Mouse (Mus musculus): ENCODE measurements at regions not wholly inside any gene's neighbourhood (a gene's known extent, or its start where the extent isn't known, plus 50 kb on each side); places are given as distances from the start of the nearest gene placed in this dataset.
A peak's percentile ranks its signal among the peaks of the same experiment; 100 is the strongest.

GRCm38 (mm10) chr19:14740936-14741335, 143.1 kb upstream of the Tle4 start:
- H3K9ac ChIP-seq (ENCODE audit: low read length): no peak overlapping the region
- H3K4me3 ChIP-seq (ENCODE audit: low read depth, low read length): no peak overlapping the region
- no peaks in the 10 kb centered on the region for H3K9me3 ChIP-seq (ENCODE audit: control insufficient read depth, low read length)
- ATAC-seq (ENCODE audit: low FRiP score, low TSS enrichment) (no peak), DNase-seq (ENCODE audit: low spot score) (no peak)
- H3K27me3 ChIP-seq (ENCODE audit: control insufficient read depth, insufficient read depth, low read length): no peaks in the 10 kb centered on the region
- H3K4me2 ChIP-seq (replicated peaks; ENCODE audit: low read depth): no peak overlapping the region
- WGBS: 85% methylated on average over 1 of the region's 1 CpGs
- no peaks in the 10 kb centered on the region for H3K36me3 ChIP-seq (ENCODE audit: control insufficient read depth, insufficient read depth, low read length)
- TF ChIP-seq CTCF (IDR thresholded peaks at IDR 0.05; ENCODE audit: low read depth) (no peak), EP300 (optimal IDR thresholded peaks at IDR 0.05) (no peak)
- no peaks in the 10 kb centered on the region for H3K4me1 ChIP-seq (replicated peaks; ENCODE audit: control insufficient read depth, insufficient read depth)
- H3K27ac ChIP-seq (replicated peaks): no peak overlapping the region

DNA sequence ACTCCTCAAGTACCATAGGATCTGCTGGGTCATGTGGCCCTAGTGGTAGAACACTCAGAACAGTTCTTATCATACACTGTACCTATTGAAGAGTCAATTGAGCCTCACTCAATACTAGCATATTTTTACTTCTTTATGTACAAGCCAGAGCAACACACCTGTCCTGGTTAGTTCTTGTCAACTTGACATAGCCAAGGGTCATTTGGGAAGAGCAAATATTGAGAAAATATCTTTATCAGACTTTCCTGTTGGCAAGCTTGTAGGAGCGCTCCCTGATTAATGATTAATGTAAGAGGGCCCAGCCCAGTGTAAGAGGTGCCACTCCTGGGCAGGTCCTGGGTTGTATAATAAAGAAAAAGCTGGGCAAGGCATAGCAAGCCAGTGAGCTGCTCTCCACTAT, 142.3 kb upstream of the Tle4 start:
- DNase-seq (ENCODE audit: low spot score) (peak; percentile 66), ATAC-seq (ENCODE audit: low FRiP score, low TSS enrichment) (peak; percentile 98)
- H3K4me3 ChIP-seq (ENCODE audit: low read depth, low read length): no peak overlapping the region
- no peaks in the 10 kb centered on the region for H3K27me3 ChIP-seq (ENCODE audit: control insufficient read depth, insufficient read depth, low read length)
- no peak overlapping the region for H3K27ac ChIP-seq (replicated peaks)
- WGBS: 62% methylated on average over 1 of the region's 1 CpGs
- TF ChIP-seq CTCF (IDR thresholded peaks at IDR 0.05; ENCODE audit: low read depth): no peak
- peak; percentile 46 for TF ChIP-seq EP300 (optimal IDR thresholded peaks at IDR 0.05)
- no peaks in the 10 kb centered on the region for H3K4me1 ChIP-seq (replicated peaks; ENCODE audit: control insufficient read depth, insufficient read depth)
- no peak overlapping the region for H3K9ac ChIP-seq (ENCODE audit: low read length)
- H3K9me3 ChIP-seq (ENCODE audit: control insufficient read depth, low read length): no peaks in the 10 kb centered on the region
- no peaks in the 10 kb centered on the region for H3K36me3 ChIP-seq (ENCODE audit: control insufficient read depth, insufficient read depth, low read length)
- no peak overlapping the region for H3K4me2 ChIP-seq (replicated peaks; ENCODE audit: low read depth)

- ATAC-seq (ENCODE audit: low FRiP score, low TSS enrichment): no peak
- Histone ChIP-seq H3K9me3 (ENCODE audit: control insufficient read depth, low read length) (no peaks in the 10 kb centered on the region), H3K27me3 (ENCODE audit: control insufficient read depth, insufficient read depth, low read length) (no peaks in the 10 kb centered on the region), H3K9ac (ENCODE audit: low read length) (no peak overlapping the region), H3K4me3 (ENCODE audit: low read depth, low read length) (no peak overlapping the region), H3K4me1 (replicated peaks; ENCODE audit: control insufficient read depth, insufficient read depth) (no peaks in the 10 kb centered on the region), H3K4me2 (replicated peaks; ENCODE audit: low read depth) (no peak overlapping the region), H3K36me3 (ENCODE audit: control insufficient read depth, insufficient read depth, low read length) (no peaks in the 10 kb centered on the region), H3K27ac (replicated peaks) (no peak overlapping the region)
- DNase-seq (ENCODE audit: low spot score): no peak
- WGBS: 97% methylated on average over 1 of the region's 1 CpGs
- TF ChIP-seq EP300 (optimal IDR thresholded peaks at IDR 0.05): no peak
- no peak for TF ChIP-seq CTCF (IDR thresholded peaks at IDR 0.05; ENCODE audit: low read depth)
Measured at GRCm38 (mm10) chr19:14736514-14736913, 138.7 kb upstream of the Tle4 start.

DNA sequence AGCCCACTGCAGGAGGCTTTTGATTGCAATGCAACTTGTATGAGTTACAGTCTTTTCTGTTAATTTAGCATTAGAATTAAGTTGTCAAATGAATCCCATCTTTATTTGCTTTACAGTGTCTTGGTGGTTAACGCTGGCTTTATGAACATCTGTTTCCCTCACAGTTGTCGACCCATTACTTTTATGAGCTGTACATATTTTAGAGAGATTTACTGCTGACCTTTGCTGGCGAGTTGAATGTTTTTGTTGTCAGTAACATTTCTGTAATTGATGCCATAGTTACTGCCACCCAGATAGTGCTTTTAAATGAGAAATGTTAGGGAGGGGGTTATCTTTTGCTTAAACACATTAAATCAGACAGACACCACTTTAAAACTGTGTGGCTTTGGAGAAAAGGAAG, 127.5 kb upstream of the Tle4 start:
- Histone ChIP-seq H3K4me1 (replicated peaks; ENCODE audit: control insufficient read depth, insufficient read depth) (no peaks in the 10 kb centered on the region), H3K9me3 (ENCODE audit: control insufficient read depth, low read length) (no peaks in the 10 kb centered on the region), H3K27me3 (ENCODE audit: control insufficient read depth, insufficient read depth, low read length) (no peaks in the 10 kb centered on the region), H3K4me3 (ENCODE audit: low read depth, low read length) (no peak overlapping the region), H3K4me2 (replicated peaks; ENCODE audit: low read depth) (no peak overlapping the region), H3K36me3 (ENCODE audit: control insufficient read depth, insufficient read depth, low read length) (no peaks in the 10 kb centered on the region), H3K27ac (replicated peaks) (no peak overlapping the region), H3K9ac (ENCODE audit: low read length) (no peak overlapping the region)
- no peak for DNase-seq (ENCODE audit: low spot score)
- TF ChIP-seq EP300 (optimal IDR thresholded peaks at IDR 0.05): no peak
- TF ChIP-seq CTCF (IDR thresholded peaks at IDR 0.05; ENCODE audit: low read depth): no peak
- 35% methylated on average over 3 of the region's 3 CpGs for WGBS
- no peak for ATAC-seq (ENCODE audit: low FRiP score, low TSS enrichment)

GRCm38 (mm10) chr19:14724637-14725036, 126.8 kb upstream of the Tle4 start:
- no peak overlapping the region for H3K9ac ChIP-seq (ENCODE audit: low read length)
- H3K4me3 ChIP-seq (ENCODE audit: low read depth, low read length): no peak overlapping the region
- no peak for TF ChIP-seq EP300 (optimal IDR thresholded peaks at IDR 0.05)
- no peak for TF ChIP-seq CTCF (IDR thresholded peaks at IDR 0.05; ENCODE audit: low read depth)
- H3K9me3 ChIP-seq (ENCODE audit: control insufficient read depth, low read length): no peaks in the 10 kb centered on the region
- H3K36me3 ChIP-seq (ENCODE audit: control insufficient read depth, insufficient read depth, low read length): no peaks in the 10 kb centered on the region
- no peak for DNase-seq (ENCODE audit: low spot score)
- H3K27me3 ChIP-seq (ENCODE audit: control insufficient read depth, insufficient read depth, low read length): no peaks in the 10 kb centered on the region
- H3K27ac ChIP-seq (replicated peaks): no peak overlapping the region
- H3K4me1 ChIP-seq (replicated peaks; ENCODE audit: control insufficient read depth, insufficient read depth): no peaks in the 10 kb centered on the region
- no peak for ATAC-seq (ENCODE audit: low FRiP score, low TSS enrichment)
- 47% methylated on average over 4 of the region's 4 CpGs for WGBS
- H3K4me2 ChIP-seq (replicated peaks; ENCODE audit: low read depth): no peak overlapping the region

GRCm38 (mm10) chr19:14705791-14706190, 107.9 kb upstream of the Tle4 start:
- Histone ChIP-seq H3K4me2 (replicated peaks; ENCODE audit: low read depth) (no peak overlapping the region), H3K9me3 (ENCODE audit: control insufficient read depth, low read length) (no peaks in the 10 kb centered on the region), H3K4me1 (replicated peaks; ENCODE audit: control insufficient read depth, insufficient read depth) (no peaks in the 10 kb centered on the region), H3K9ac (ENCODE audit: low read length) (no peak overlapping the region), H3K27me3 (ENCODE audit: control insufficient read depth, insufficient read depth, low read length) (no peaks in the 10 kb centered on the region), H3K36me3 (ENCODE audit: control insufficient read depth, insufficient read depth, low read length) (no peaks in the 10 kb centered on the region), H3K27ac (replicated peaks) (no peak overlapping the region), H3K4me3 (ENCODE audit: low read depth, low read length) (no peak overlapping the region)
- whole genome bisulfite sequencing: 93% methylated on average over 2 of the region's 2 CpGs
- TF ChIP-seq CTCF (IDR thresholded peaks at IDR 0.05; ENCODE audit: low read depth) (no peak), EP300 (optimal IDR thresholded peaks at IDR 0.05) (no peak)
- DNase-seq (ENCODE audit: low spot score) (no peak), ATAC-seq (ENCODE audit: low FRiP score, low TSS enrichment) (no peak)

Measured in stomach, postnatal 0 days (tissue).